In genomic region chr2:39003106-39003505, GRCm38 (mm10) we compare ENCODE assay signal across 8 mouse cellular contexts. TPM values are rescaled to one million over a fixed set of nuclear protein-coding genes. Genes with fewer than 3 reads are reported as not detected.
DNase-seq lines count a peak whose midpoint lies in the region; ATAC-seq and TF ChIP-seq lines count a peak whose summit lies in the region.

No protein-coding gene starts in this region.

- no peak overlapping the region for H3K27ac ChIP-seq in kidney, postnatal 0 days
- H3K27ac ChIP-seq in embryonic facial prominence, embryonic 13.5 days = no peak overlapping the region
- H3K27ac ChIP-seq in limb, embryonic 10.5 days = no peak overlapping the region
- H3K27ac ChIP-seq in neural tube, embryonic 14.5 days (ENCODE audit: low read depth, low read length) = no peak overlapping the region

- TF ChIP-seq CTCF in kidney, postnatal 0 days (IDR thresholded peaks at IDR 0.05; ENCODE audit: low read depth) = no peak

- H3K36me3 ChIP-seq in kidney, postnatal 0 days (ENCODE audit: insufficient read depth, low read length) = peaks cover 27% of the 10 kb centered on the region
- peaks cover 45% of the 10 kb centered on the region for H3K36me3 ChIP-seq in embryonic facial prominence, embryonic 13.5 days
- peaks cover 52% of the 10 kb centered on the region for H3K36me3 ChIP-seq in limb, embryonic 10.5 days
- H3K36me3 ChIP-seq in neural tube, embryonic 14.5 days (ENCODE audit: control insufficient read depth, insufficient read depth, low read length) = peaks cover 32% of the 10 kb centered on the region

- H3K27me3 ChIP-seq in kidney, postnatal 0 days (ENCODE audit: insufficient read depth, low read length) = no peaks in the 10 kb centered on the region
- H3K27me3 ChIP-seq in embryonic facial prominence, embryonic 13.5 days = no peaks in the 10 kb centered on the region
- no peaks in the 10 kb centered on the region for H3K27me3 ChIP-seq in limb, embryonic 10.5 days (ENCODE audit: low read depth, poor library complexity, severe bottlenecking)
- H3K27me3 ChIP-seq in neural tube, embryonic 14.5 days (ENCODE audit: control insufficient read depth, insufficient read depth, low read length) = no peaks in the 10 kb centered on the region

- no peak for DNase-seq in kidney, postnatal 0 days (ENCODE audit: low spot score)
- no peak for DNase-seq in kidney, postnatal 36 days
- no peak for DNase-seq in limb, embryonic 10.5 days (ENCODE audit: low spot score)
- no peak for DNase-seq in frontal cortex, postnatal 25 days (ENCODE audit: low spot score in 2 of 2)
- DNase-seq in thymus, postnatal 4 days = no peak
- DNase-seq in left cerebral cortex, postnatal 14 days (ENCODE audit: low spot score in 2 of 2) = no peak

- peak overlapping the region; percentile 54 for H3K4me2 ChIP-seq in kidney, postnatal 0 days (ENCODE audit: low read length)
- H3K4me2 ChIP-seq in embryonic facial prominence, embryonic 13.5 days = peak overlapping the region; percentile 87
- H3K4me2 ChIP-seq in neural tube, embryonic 14.5 days (ENCODE audit: low read depth, low read length) = peak overlapping the region; percentile 92

- 46% methylated on average over 8 of the region's 8 CpGs for WGBS in kidney, postnatal 0 days
- WGBS in embryonic facial prominence, embryonic 13.5 days = 55% methylated on average over 8 of the region's 8 CpGs
- whole genome bisulfite sequencing in limb, embryonic 10.5 days = 64% methylated on average over 8 of the region's 8 CpGs
- WGBS in neural tube, embryonic 14.5 days = 52% methylated on average over 8 of the region's 8 CpGs

- no peak overlapping the region for H3K4me3 ChIP-seq in kidney, postnatal 0 days (replicated peaks; ENCODE audit: low read depth, low read length)
- H3K4me3 ChIP-seq in embryonic facial prominence, embryonic 13.5 days = peak overlapping the region; percentile 65
- H3K4me3 ChIP-seq in limb, embryonic 10.5 days = peak overlapping the region; percentile 76
- H3K4me3 ChIP-seq in neural tube, embryonic 14.5 days (ENCODE audit: low read depth, low read length) = no peak overlapping the region; the same call in 1 of the 2 replicates

- H3K9me3 ChIP-seq in kidney, postnatal 0 days (replicated peaks; ENCODE audit: low read length) = no peaks in the 10 kb centered on the region
- no peaks in the 10 kb centered on the region for H3K9me3 ChIP-seq in embryonic facial prominence, embryonic 13.5 days
- H3K9me3 ChIP-seq in limb, embryonic 10.5 days (replicated peaks) = no peaks in the 10 kb centered on the region
- H3K9me3 ChIP-seq in neural tube, embryonic 14.5 days (ENCODE audit: control insufficient read depth, low read length) = no peaks in the 10 kb centered on the region

- no peak for ATAC-seq in kidney, postnatal 0 days (replicated peaks; ENCODE audit: low FRiP score, low read depth)
- no peak for ATAC-seq in embryonic facial prominence, embryonic 13.5 days (ENCODE audit: insufficient number of reproducible peaks, insufficient read depth, low FRiP score, low TSS enrichment, low read depth)
- ATAC-seq in neural tube, embryonic 14.5 days (ENCODE audit: low read depth) = no peak

- H3K9ac ChIP-seq in kidney, postnatal 0 days (ENCODE audit: low read depth, low read length) = 0 out of 2 replicates have a peak overlapping the region, but pooled peaks have one; percentile 76
- peak overlapping the region; percentile 94 for H3K9ac ChIP-seq in embryonic facial prominence, embryonic 13.5 days
- H3K9ac ChIP-seq in neural tube, embryonic 14.5 days (replicated peaks; ENCODE audit: low read depth, low read length) = no peak overlapping the region

- peaks cover 10% of the 10 kb centered on the region for H3K4me1 ChIP-seq in kidney, postnatal 0 days (replicated peaks; ENCODE audit: insufficient read depth, low read length)
- peaks cover 34% of the 10 kb centered on the region for H3K4me1 ChIP-seq in embryonic facial prominence, embryonic 13.5 days
- H3K4me1 ChIP-seq in limb, embryonic 10.5 days = peaks cover 34% of the 10 kb centered on the region
- peaks cover 26% of the 10 kb centered on the region for H3K4me1 ChIP-seq in neural tube, embryonic 14.5 days (ENCODE audit: control insufficient read depth, insufficient read depth, low read length)

- intact Hi-C loops in left cerebral cortex, postnatal 14 days (cut with DNase I) = no loop called here

RNA-seq across cellular contexts. Expression of gene Arpc5l, which starts 2.0 kb away (rescaled TPM):
- polyA plus RNA-seq in kidney, postnatal 0 days (2015; fragmentation: Nextera tagmentation; extraction: Ambion mirVana) = 133 and 135 TPM in 2 replicates
- polyA plus RNA-seq in embryonic facial prominence, embryonic 13.5 days (2015; fragmentation: Nextera tagmentation; extraction: Ambion mirVana) = 123 TPM in 2 replicates
- polyA plus RNA-seq in limb, embryonic 10.5 days (2016; fragmentation: Nextera tagmentation; extraction: Ambion mirVana) = 116 and 129 TPM in 2 replicates
- 145 and 147 TPM in 2 replicates for polyA plus RNA-seq in neural tube, embryonic 14.5 days (2014; fragmentation: Nextera tagmentation; extraction: Ambion mirVana)
- 100 to 1,000 TPM; 100 to 107 TPM for total RNA-seq in left cerebral cortex, postnatal 14 days (2021)

RNA-seq across cellular contexts. Expression of gene Rpl35, which starts 2.3 kb away (rescaled TPM):
- 1,056 and 1,199 TPM in 2 replicates for polyA plus RNA-seq in kidney, postnatal 0 days (2015; fragmentation: Nextera tagmentation; extraction: Ambion mirVana)
- 1,096 and 1,227 TPM in 2 replicates for polyA plus RNA-seq in embryonic facial prominence, embryonic 13.5 days (2015; fragmentation: Nextera tagmentation; extraction: Ambion mirVana)
- polyA plus RNA-seq in limb, embryonic 10.5 days (2016; fragmentation: Nextera tagmentation; extraction: Ambion mirVana) = 939 and 1,103 TPM in 2 replicates
- polyA plus RNA-seq in neural tube, embryonic 14.5 days (2014; fragmentation: Nextera tagmentation; extraction: Ambion mirVana) = 584 and 610 TPM in 2 replicates
- total RNA-seq in left cerebral cortex, postnatal 14 days (2021) = 100 to 1,000 TPM; 234 to 241 TPM

RNA-seq across cellular contexts. Expression of gene Wdr38, which starts 5.8 kb away (rescaled TPM):
- 1.5 and 1.6 TPM in 2 replicates for polyA plus RNA-seq in kidney, postnatal 0 days (2015; fragmentation: Nextera tagmentation; extraction: Ambion mirVana)
- polyA plus RNA-seq in embryonic facial prominence, embryonic 13.5 days (2015; fragmentation: Nextera tagmentation; extraction: Ambion mirVana) = 2.0 and 2.2 TPM in 2 replicates
- 1.3 and 1.6 TPM in 2 replicates for polyA plus RNA-seq in limb, embryonic 10.5 days (2016; fragmentation: Nextera tagmentation; extraction: Ambion mirVana)
- polyA plus RNA-seq in neural tube, embryonic 14.5 days (2014; fragmentation: Nextera tagmentation; extraction: Ambion mirVana) = 1.6 and 1.9 TPM in 2 replicates
- total RNA-seq in left cerebral cortex, postnatal 14 days (2021) = under 1 TPM; 0.40 to 0.51 TPM

Comparison
In these comparisons a context has a peak if more than half of its experiments do, and no peak if none do; other contexts are left out.
1. H3K4me3 ChIP-seq: peak in embryonic facial prominence, embryonic 13.5 days (single experiment) and limb, embryonic 10.5 days (single experiment); none in kidney, postnatal 0 days (single experiment) and neural tube, embryonic 14.5 days (single experiment).
2. Peak in every context shown above with its lines, with median percentiles within 50 percentile points of each other: H3K4me2 ChIP-seq.